Mouse (Mus musculus) megakaryocyte, embryonic 14.5 days (primary cell): ENCODE results near the gene Npepps. TPM values are rescaled to one million over a fixed set of nuclear protein-coding genes. Genes with fewer than 3 reads are reported as not detected.

Source experiments
- H3K27me3 ChIP-seq: replicated peaks from 2 replicates; pipeline ENCODE3; 2012; ENCODE audit warnings: inconsistent platforms
- H3K36me3 ChIP-seq: replicated peaks from 2 replicates; pipeline ENCODE3; 2012; ENCODE audit warnings: low read length, inconsistent platforms, mixed read lengths
- H3K4me1 ChIP-seq: 2 replicates; pipeline ENCODE4 v1.6.1; 2012; ENCODE audit warnings: inconsistent platforms
- H3K4me3 ChIP-seq: replicated peaks from 2 replicates; pipeline ENCODE3; 2012; ENCODE audit warnings: moderate library complexity, mild to moderate bottlenecking, inconsistent platforms
- H3K9me3 ChIP-seq: 2 replicates; pipeline ENCODE4 v1.6.1; 2012; ENCODE audit warnings: inconsistent platforms
- FLI1 ChIP-seq: IDR thresholded peaks from 2 replicates; pipeline ENCODE4 v1.6.1; 2012; ENCODE audit warnings: low read length, inconsistent platforms, mixed read lengths
- GATA1 ChIP-seq: IDR thresholded peaks from 3 replicates; pipeline ENCODE4 v1.6.1; 2012; ENCODE audit warnings: mixed read lengths, low read length, inconsistent platforms, borderline replicate concordance
- polyA plus RNA-seq: library from polyadenylated mRNA; stranded (reverse); fragments of >175 nt; gene quantifications from 2 replicates; pipeline ENCODE4 v1.2.3, GENCODE M21; 2012; ENCODE audit warnings: low replicate concordance; ENCODE audit not compliant: insufficient read depth

Gene Npepps
- polyA plus RNA-seq, 1 experiment, result 50.1 TPM

DNA sequence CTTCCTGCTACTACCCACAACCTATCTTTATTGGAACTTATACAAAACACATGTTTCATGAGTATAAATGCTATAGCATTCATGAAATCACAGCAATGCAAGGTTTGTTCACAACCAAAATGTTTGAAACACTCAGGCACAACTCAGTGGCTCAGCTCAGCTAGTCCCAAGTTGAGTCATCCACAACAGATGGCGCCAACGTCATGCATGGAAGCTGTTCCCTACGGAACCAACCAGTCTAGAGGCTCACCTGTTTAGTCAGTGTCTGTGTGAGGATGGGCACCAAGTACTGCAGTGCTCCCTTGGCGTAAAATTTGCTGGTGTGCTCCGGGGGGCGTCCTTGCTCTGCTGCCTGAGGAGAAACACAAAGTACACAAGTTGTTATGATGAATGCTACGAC lies 104.9 kb downstream of the Npepps start:
- H3K4me1 ChIP-seq, result peaks cover 28% of the 10 kb centered on the region
- H3K9me3 ChIP-seq, result no peaks in the 10 kb centered on the region
- peaks cover 99% of the 10 kb centered on the region for H3K36me3 ChIP-seq
- no peaks in the 10 kb centered on the region for H3K27me3 ChIP-seq
- H3K4me3 ChIP-seq, result no peak overlapping the region
- TF ChIP-seq FLI1 (no peak), GATA1 (no peak)

DNA sequence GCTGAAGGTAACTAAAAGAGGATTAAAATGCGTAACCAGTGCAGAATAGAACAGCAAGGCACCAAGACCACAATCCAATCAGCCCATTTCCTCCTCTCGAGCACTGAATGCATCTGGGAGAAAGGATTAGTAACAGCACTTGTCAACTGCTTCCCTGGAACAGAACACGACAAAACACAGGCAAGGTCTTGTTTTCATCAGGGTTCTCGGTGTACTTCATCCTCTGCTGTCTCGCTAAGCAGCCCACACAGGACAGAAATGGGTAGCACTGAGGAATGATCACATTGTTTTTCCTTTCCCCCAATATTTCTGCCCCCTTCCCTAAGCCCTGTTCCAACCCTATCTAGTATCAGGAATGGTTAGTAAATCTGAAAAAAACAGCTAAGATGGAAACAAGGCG lies 120.1 kb downstream of the Npepps start:
- Histone ChIP-seq H3K4me1 (peaks cover 14% of the 10 kb centered on the region), H3K36me3 (peaks cover 97% of the 10 kb centered on the region), H3K27me3 (no peaks in the 10 kb centered on the region), H3K9me3 (no peaks in the 10 kb centered on the region), H3K4me3 (no peak overlapping the region)
- no peak for TF ChIP-seq FLI1
- TF ChIP-seq GATA1, result no peak

DNA sequence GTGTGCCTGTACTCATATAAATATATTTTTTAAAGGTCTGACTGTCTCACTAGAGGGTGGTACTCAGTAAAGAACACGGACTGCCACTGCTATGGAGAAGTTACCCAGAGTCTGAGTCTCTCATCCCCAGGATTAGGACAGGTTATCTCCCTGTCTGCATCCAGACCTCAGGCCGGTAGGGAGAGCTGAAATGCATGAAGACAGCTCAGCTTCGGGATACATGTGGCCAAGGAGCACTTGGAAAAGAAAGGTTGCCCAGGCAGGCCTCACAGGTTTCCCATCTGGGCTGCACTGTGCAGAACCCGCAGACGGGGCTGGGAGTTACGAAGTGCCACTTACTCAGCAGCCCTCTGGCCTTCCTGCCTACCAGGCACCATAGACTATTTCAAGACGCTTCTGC lies 123.4 kb downstream of the Npepps start:
- Histone ChIP-seq H3K27me3 (peaks cover 3% of the 10 kb centered on the region), H3K4me1 (peaks cover 28% of the 10 kb centered on the region), H3K36me3 (peaks cover 86% of the 10 kb centered on the region), H3K9me3 (no peaks in the 10 kb centered on the region), H3K4me3 (no peak overlapping the region)
- no peak for TF ChIP-seq FLI1
- no peak for TF ChIP-seq GATA1

Other genes starting within 250 kb of the Npepps start
- gene Lrrc46, start 239.2 kb downstream of the Npepps start, polyA plus RNA-seq, result not detected in 2 replicates
- 22.3 and 22.7 TPM in 2 replicates for gene Mrpl10, start 239.1 kb downstream of the Npepps start, polyA plus RNA-seq
- gene Osbpl7, start 230.0 kb downstream of the Npepps start, polyA plus RNA-seq, result 9.7 and 13.2 TPM in 2 replicates
- gene Tbx21, start 165.3 kb downstream of the Npepps start, polyA plus RNA-seq, result 0.09 and 1.6 TPM in 2 replicates
- gene Tbkbp1, start 129.1 kb downstream of the Npepps start, polyA plus RNA-seq, result 99.9 and 349 TPM in 2 replicates
- 10.2 TPM in 2 replicates for gene Kpnb1, start 92.8 kb downstream of the Npepps start, polyA plus RNA-seq
- 4.6 and 6.9 TPM in 2 replicates for gene Mrpl45, start 35.1 kb upstream of the Npepps start, polyA plus RNA-seq
- 0.04 TPM in 1 of 2 replicates, not detected in the other for gene Gpr179, start 71.4 kb upstream of the Npepps start, polyA plus RNA-seq
- gene Socs7, start 81.9 kb upstream of the Npepps start, polyA plus RNA-seq, result 0.91 and 1.5 TPM in 2 replicates
- 85.6 and 94.5 TPM in 2 replicates for gene Arhgap23, start 134.9 kb upstream of the Npepps start, polyA plus RNA-seq
- gene 4933428G20Rik, start 219.7 kb upstream of the Npepps start, polyA plus RNA-seq, result not detected in 2 replicates